Mouse (Mus musculus) stomach, postnatal 0 days (tissue): ENCODE results near the gene Kcnn4.

Experiments used
- CTCF ChIP-seq: IDR thresholded peaks from 2 replicates; pipeline ENCODE4 v1.5.1; 2016; ENCODE audit warnings: antibody characterized with exemption, low read depth, mild to moderate bottlenecking, moderate library complexity
- EP300 ChIP-seq: optimal IDR thresholded peaks from 2 replicates; pipeline ENCODE3; 2016; ENCODE audit warnings: antibody characterized with exemption

- TF ChIP-seq CTCF (peak; percentile 46), EP300 (no peak)
Observed at GRCm38 (mm10) chr7:24361001-24361400, 9.1 kb upstream of the Kcnn4 start.
